Mouse (Mus musculus): ENCODE measurements around the gene Sez6l.

Sez6l gene

DNA sequence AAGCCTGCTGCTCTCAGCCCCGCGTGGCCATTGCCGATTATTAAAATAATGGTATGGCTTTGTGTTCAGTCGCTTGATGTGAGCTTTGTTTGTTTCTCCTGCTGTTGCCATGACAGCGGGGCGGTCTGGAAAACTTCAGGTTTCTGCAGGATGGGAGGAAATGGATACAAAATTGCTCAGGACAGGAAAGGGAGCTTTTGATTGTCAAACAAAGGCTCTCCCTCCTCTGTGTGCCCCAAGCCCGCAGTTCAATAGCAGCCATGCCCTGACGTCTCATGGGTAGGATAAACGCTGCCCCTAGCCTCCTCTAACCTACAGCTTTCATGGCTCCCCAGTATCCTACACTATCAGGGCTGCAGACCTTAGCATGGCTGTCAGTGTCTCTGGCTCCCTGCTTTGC, 6.3 kb upstream of the Sez6l start:
- no peak for DNase-seq

DNA sequence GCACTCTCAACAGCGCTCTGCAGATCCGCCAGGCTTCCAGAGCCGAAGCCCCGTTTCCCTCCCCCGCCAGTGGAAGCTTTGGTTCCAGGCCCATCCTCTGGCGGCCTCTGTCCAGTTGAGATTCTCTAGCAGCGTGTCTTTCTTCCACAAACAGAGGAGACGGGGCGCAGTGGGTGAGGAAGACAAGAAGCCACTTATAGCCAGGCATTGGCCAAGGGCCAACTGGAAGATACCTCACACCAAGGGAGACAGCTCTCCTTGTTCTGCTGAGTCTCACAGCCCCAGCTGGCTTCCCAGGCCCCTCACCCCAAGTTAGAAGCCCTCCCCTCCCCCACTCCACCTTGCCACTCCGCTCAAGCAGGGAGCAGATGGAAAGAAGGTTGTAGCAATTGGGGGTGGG, 765 bp upstream of the Sez6l start:
- DNase-seq = no peak

DNA sequence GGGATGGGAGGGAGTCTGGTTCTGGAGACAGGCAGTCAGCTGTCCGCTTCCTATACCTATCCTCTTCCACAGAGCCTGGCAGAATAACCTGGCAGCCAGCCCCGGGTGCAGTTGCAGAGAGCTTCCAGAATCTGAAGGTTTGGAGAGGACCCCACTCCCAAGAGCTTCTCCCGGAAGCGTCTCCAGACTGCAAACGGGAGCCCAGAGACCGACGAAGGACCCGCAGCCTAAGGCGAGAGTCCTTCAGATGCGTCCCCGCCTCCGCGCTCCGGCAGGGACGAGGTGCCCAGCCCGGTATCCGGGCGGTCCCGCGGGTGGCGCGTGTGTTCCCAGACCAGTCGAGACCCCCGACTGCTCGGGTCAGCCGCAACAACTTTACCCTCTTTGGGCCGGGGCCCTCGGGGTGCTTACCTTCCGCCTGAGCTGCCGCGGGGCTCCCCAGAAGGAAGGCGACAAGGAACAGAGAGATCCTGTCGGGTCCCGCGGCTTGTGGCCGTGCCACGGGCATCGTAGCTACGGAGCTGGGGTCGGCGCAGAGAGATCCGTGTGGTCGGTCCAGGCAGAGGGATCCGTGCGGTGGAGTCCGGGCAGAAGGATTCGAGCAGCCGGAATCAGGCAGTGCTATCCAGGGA, 508 bp downstream of the Sez6l start:
- no peak for DNase-seq

- no peak for DNase-seq
Observed at GRCm38 (mm10) chr5:112575151-112575915, 1.7 kb downstream of the Sez6l start.

- peak; percentile 11 for DNase-seq
Observed at GRCm38 (mm10) chr5:112573916-112574315, 3.1 kb downstream of the Sez6l start.

- no peak for DNase-seq
Observed at GRCm38 (mm10) chr5:112572217-112572616, 4.8 kb downstream of the Sez6l start.

GRCm38 (mm10) chr5:112565489-112565888, 11.5 kb downstream of the Sez6l start:
- DNase-seq = no peak

GRCm38 (mm10) chr5:112565083-112565482, 11.9 kb downstream of the Sez6l start:
- no peak for DNase-seq

GRCm38 (mm10) chr5:112560869-112561499, 16.0 kb downstream of the Sez6l start:
- DNase-seq = no peak

- DNase-seq = no peak
Observed at GRCm38 (mm10) chr5:112560139-112560538, 16.8 kb downstream of the Sez6l start.

- DNase-seq = no peak
Observed at GRCm38 (mm10) chr5:112557396-112557795, 19.6 kb downstream of the Sez6l start.

GRCm38 (mm10) chr5:112556640-112557039, 20.3 kb downstream of the Sez6l start:
- no peak for DNase-seq

DNA sequence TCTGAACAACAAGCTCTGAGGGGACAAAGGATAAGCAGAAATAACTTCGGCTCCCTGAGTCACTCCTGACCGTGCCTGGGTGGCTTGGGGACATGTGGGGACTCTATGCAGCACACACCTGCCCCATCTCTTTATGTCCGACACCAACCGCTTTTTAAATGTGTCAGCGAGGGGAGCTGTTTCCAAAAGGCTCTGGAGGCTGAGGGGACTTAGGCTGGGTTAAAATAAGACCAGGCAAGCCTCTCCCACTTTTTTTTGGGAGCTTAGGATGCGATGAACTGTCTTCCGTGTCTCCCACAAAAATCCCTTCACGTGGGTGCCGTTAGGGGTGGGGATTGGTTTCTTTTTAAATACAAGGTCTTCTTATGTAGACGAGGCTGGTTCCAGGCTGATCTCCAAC, 22.5 kb downstream of the Sez6l start:
- no peak for DNase-seq

DNA sequence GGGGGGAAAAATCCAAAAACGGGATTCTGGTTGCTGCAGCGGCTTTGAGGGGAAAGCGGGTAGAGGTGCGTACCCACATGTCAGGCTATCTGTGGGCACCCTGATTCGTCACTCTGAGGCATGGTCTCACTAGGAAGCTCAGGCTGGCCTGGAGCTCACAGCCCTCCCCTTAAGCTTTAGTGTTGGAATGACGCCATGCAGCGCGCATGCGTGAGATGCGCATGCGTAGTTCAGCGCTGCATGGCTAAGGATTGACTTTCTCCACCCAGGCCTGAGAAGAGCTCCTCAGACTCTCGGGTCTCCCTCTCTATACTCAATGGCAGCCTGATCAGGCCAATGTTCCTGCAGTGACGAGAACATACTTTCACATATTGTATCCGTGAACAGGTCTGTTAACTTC, 24.2 kb downstream of the Sez6l start:
- DNase-seq = no peak

- DNase-seq = no peak
Observed at GRCm38 (mm10) chr5:112551975-112552728, 24.8 kb downstream of the Sez6l start.

DNA sequence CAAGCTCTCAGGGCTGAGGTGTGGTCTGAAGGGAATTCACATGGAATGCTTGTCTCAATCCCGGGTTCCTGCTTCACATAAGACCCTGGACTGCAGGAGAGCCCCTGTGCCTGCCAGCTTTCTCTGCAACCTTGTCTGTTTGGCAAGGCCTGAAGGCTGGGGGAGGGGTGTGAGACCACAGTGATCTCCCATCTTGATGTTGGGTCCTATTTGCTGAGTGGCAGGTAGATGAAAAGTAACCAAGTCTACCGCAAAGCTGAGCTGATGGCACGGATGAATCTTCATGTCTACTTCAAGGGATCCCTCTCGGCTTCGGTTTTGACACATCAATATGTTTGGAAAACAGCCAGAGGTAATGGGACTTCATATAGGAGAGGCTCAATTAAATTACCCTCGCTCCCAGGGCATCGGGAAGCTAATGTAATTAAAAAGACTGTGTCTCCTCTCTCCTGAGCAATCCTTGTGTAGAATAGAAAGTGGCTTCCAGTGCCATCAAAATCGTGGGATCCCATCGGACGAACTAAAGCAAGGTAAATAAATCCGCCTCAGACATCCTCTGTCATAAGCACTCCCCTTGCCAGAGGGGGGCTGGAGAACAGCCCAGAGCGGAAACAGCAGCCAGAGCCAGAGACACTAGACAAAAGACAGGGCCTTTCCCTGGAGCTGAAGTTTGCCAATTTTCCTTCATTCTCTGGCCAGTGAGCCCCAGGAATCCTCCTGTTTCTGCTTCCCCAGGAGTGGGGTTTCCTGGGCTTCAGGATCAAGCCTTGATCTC, 28.0 kb downstream of the Sez6l start:
- no peak for DNase-seq

- DNase-seq = no peak
Observed at GRCm38 (mm10) chr5:112546771-112547170, 30.2 kb downstream of the Sez6l start.

- DNase-seq = no peak
Observed at GRCm38 (mm10) chr5:112538295-112538694, 38.7 kb downstream of the Sez6l start.

GRCm38 (mm10) chr5:112535868-112536267, 41.1 kb downstream of the Sez6l start:
- DNase-seq = no peak

DNA sequence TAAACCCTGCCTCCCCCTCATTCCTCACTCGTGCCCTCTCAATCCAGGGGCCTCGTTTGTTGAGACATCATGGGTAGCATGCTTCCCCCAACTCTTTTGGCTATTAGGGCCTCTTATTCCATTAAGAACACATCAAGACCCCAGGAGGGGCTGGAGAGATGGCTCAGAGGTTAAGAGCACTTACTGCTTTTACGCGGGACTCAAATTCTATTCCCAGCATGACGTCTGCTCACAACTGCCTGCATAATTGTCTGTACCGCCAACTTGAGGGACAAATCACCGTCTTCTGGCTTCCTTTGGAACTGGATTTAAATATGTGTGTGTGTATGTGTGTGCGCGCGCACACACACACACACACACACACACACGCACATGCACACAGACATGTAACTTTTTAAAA, 42.8 kb downstream of the Sez6l start:
- no peak for DNase-seq

- no peak for DNase-seq
Observed at GRCm38 (mm10) chr5:112533312-112534075, 43.5 kb downstream of the Sez6l start.

GRCm38 (mm10) chr5:112532894-112533293, 44.1 kb downstream of the Sez6l start:
- no peak for DNase-seq

All from thymus, postnatal 14 days (tissue).